Mouse (Mus musculus): ENCODE data around the gene Lrrc58. TPM values are rescaled to one million over a fixed set of nuclear protein-coding genes. Genes with fewer than 3 reads are reported as not detected.

Gene Lrrc58
- polyA plus RNA-seq, 1 experiment = 6.9 TPM

DNA sequence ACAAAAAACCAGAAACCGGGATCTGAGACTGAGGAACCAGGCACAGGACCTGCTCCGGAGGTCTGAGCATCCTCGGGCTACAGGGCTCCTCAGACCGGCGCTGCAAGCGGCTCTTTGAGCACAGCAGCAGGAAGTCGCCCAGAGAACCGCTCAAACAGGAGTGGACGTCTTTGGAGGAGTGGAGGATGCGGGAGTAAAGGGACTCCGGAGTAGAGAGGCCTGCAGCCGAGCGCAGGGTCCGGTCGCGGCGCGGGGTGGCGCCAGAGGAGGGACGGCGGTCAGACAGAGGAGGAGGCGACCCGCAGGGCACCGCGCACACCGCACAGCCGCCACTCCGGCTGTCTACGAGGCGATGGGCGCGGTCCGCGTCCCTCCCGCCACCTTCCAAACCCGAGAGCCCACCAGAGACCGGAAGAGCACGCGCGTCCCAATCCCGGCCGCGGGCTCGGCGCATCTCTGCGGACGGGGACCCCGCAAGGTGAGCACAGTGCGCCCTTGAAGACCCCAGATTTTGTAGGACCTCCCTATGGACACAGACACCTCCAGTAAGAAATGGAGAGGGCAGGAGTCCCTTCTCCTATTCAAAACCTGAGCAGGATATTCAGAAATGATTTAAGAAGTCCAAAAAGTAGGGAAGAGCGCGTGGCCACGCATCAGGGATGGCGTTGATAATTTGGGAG, 48.1 kb downstream of the Lrrc58 start, which contains the start of gene Gpr156:
Gpr156 (plus strand) TSS at position 359 of the 680 bp plus-strand sequence.
- no peak within 1 kb of the TSS for H3ac ChIP-seq (ENCODE audit: control insufficient read depth, insufficient read length)
- H3K4me3 ChIP-seq = no peak within 1 kb of the TSS
- no peaks in the 10 kb centered on the region for H3K79me2 ChIP-seq (ENCODE audit: control insufficient read depth, insufficient read depth)
- TF ChIP-seq REST (IDR thresholded peaks at IDR 0.05; ENCODE audit: insufficient read depth, insufficient read length) (no peak), CEBPB (IDR thresholded peaks at IDR 0.05; ENCODE audit: insufficient read depth, poor library complexity, severe bottlenecking) (no peak), MYOG (IDR thresholded peaks at IDR 0.05; ENCODE audit: control insufficient read depth in 1 of 3, insufficient read depth in 1 of 3, insufficient read length in 2 of 3, low read depth in 2 of 3) (no peak), POLR2A (IDR thresholded peaks at IDR 0.05; ENCODE audit: insufficient read length, low read depth) (no peak), TCF3 (IDR thresholded peaks at IDR 0.05; ENCODE audit: insufficient read length, low read depth) (no peak)
- H3K27me3 ChIP-seq (ENCODE audit: control insufficient read depth, insufficient read depth, insufficient read length) = peaks cover 6% of the 10 kb centered on the region
- H3K4me2 ChIP-seq (ENCODE audit: low read depth) = no peak within 1 kb of the TSS
- no peaks in the 10 kb centered on the region for H3K36me3 ChIP-seq (ENCODE audit: control insufficient read depth, insufficient read depth)

DNA sequence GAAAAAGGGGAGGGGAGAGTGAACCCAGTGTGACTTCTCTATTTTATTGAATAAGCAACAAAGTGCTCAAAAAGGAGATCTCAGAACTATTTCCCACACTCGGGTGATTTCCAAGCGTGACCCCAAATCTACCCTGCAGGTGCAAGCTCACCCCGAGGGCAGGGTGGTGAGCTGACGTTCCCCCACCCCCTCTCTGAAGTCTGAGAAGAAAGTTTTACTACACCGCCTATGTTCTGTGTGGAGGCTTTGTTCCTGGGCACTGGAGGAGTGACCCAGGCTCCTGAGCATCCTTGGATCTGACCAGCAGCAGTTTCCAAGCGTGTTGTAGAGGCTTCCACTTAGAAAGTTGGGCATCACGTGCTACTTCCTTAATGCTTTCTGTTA, 48.6 kb downstream of the Lrrc58 start:
- Histone ChIP-seq H3ac (ENCODE audit: control insufficient read depth, insufficient read length) (no peak overlapping the region), H3K36me3 (ENCODE audit: control insufficient read depth, insufficient read depth) (no peaks in the 10 kb centered on the region), H3K4me2 (ENCODE audit: low read depth) (no peak overlapping the region), H3K4me3 (no peak overlapping the region), H3K27me3 (ENCODE audit: control insufficient read depth, insufficient read depth, insufficient read length) (peaks cover 6% of the 10 kb centered on the region), H3K79me2 (ENCODE audit: control insufficient read depth, insufficient read depth) (no peaks in the 10 kb centered on the region)
- TF ChIP-seq POLR2A (IDR thresholded peaks at IDR 0.05; ENCODE audit: insufficient read length, low read depth) = no peak

DNA sequence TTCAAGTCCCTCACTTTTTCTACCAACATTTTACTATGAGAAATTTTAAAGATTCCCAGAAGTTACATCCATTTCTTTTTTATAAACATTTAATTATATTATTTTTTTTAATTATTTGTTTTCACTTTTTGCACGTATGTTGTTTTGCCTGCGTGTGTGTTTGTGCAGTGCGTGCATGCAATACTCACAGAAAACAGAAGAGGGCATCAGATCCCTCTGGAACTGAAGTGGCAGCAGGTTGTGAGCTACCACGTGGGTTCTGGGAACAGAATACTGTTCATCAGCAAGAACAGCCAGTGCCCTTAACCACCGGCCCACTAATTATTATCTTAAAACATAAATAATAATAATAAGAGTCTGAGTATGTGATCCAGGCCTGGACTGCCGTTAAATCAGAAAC, 50.8 kb downstream of the Lrrc58 start:
- no peaks in the 10 kb centered on the region for H3K79me2 ChIP-seq (ENCODE audit: control insufficient read depth, insufficient read depth)
- no peak overlapping the region for H3K4me3 ChIP-seq
- H3K4me2 ChIP-seq (ENCODE audit: low read depth) = no peak overlapping the region
- TF ChIP-seq MYOG (IDR thresholded peaks at IDR 0.05; ENCODE audit: control insufficient read depth in 1 of 3, insufficient read depth in 1 of 3, insufficient read length in 2 of 3, low read depth in 2 of 3) (no peak), TCF3 (IDR thresholded peaks at IDR 0.05; ENCODE audit: insufficient read length, low read depth) (no peak), TCF12 (IDR thresholded peaks at IDR 0.05; ENCODE audit: insufficient read depth, poor library complexity, severe bottlenecking) (no peak), REST (IDR thresholded peaks at IDR 0.05; ENCODE audit: insufficient read depth, insufficient read length) (no peak), MYOD1 (IDR thresholded peaks at IDR 0.05; ENCODE audit: control insufficient read depth in 1 of 3, insufficient read length in 2 of 3, low read depth in 2 of 3) (no peak), POLR2AphosphoS2 (IDR thresholded peaks at IDR 0.05; ENCODE audit: insufficient read length, low read depth) (no peak), POLR2A (IDR thresholded peaks at IDR 0.05; ENCODE audit: insufficient read length, low read depth) (no peak), SRF (IDR thresholded peaks at IDR 0.05; ENCODE audit: control insufficient read depth, insufficient read length, low read depth) (no peak), E2F4 (IDR thresholded peaks at IDR 0.05; ENCODE audit: insufficient read depth) (no peak), USF1 (IDR thresholded peaks at IDR 0.05; ENCODE audit: low read depth) (no peak), CEBPB (IDR thresholded peaks at IDR 0.05; ENCODE audit: insufficient read depth, poor library complexity, severe bottlenecking) (no peak), MAX (IDR thresholded peaks at IDR 0.05; ENCODE audit: low read depth) (no peak)
- no peaks in the 10 kb centered on the region for H3K36me3 ChIP-seq (ENCODE audit: control insufficient read depth, insufficient read depth)
- no peak overlapping the region for H3ac ChIP-seq (ENCODE audit: control insufficient read depth, insufficient read length)
- peaks cover 6% of the 10 kb centered on the region for H3K27me3 ChIP-seq (ENCODE audit: control insufficient read depth, insufficient read depth, insufficient read length)

GRCm38 (mm10) chr16:37920842-37921409, 52.7 kb downstream of the Lrrc58 start:
- H3K79me2 ChIP-seq (ENCODE audit: control insufficient read depth, insufficient read depth) = no peaks in the 10 kb centered on the region
- no peaks in the 10 kb centered on the region for H3K36me3 ChIP-seq (ENCODE audit: control insufficient read depth, insufficient read depth)
- no peak overlapping the region for H3K4me2 ChIP-seq (ENCODE audit: low read depth)
- no peak overlapping the region for H3ac ChIP-seq (ENCODE audit: control insufficient read depth, insufficient read length)
- TF ChIP-seq POLR2A (IDR thresholded peaks at IDR 0.05; ENCODE audit: insufficient read length, low read depth) = no peak
- TF ChIP-seq E2F4 (IDR thresholded peaks at IDR 0.05; ENCODE audit: insufficient read depth) = no peak
- TF ChIP-seq MAX (IDR thresholded peaks at IDR 0.05; ENCODE audit: low read depth) = no peak
- no peak for TF ChIP-seq POLR2AphosphoS2 (IDR thresholded peaks at IDR 0.05; ENCODE audit: insufficient read length, low read depth)
- TF ChIP-seq MYOD1 (IDR thresholded peaks at IDR 0.05; ENCODE audit: control insufficient read depth in 1 of 3, insufficient read length in 2 of 3, low read depth in 2 of 3) = no peak
- no peak for TF ChIP-seq TCF12 (IDR thresholded peaks at IDR 0.05; ENCODE audit: insufficient read depth, poor library complexity, severe bottlenecking)
- no peak for TF ChIP-seq TCF3 (IDR thresholded peaks at IDR 0.05; ENCODE audit: insufficient read length, low read depth)
- no peak for TF ChIP-seq MYOG (IDR thresholded peaks at IDR 0.05; ENCODE audit: control insufficient read depth in 1 of 3, insufficient read depth in 1 of 3, insufficient read length in 2 of 3, low read depth in 2 of 3)
- no peak for TF ChIP-seq USF1 (IDR thresholded peaks at IDR 0.05; ENCODE audit: low read depth)
- TF ChIP-seq CEBPB (IDR thresholded peaks at IDR 0.05; ENCODE audit: insufficient read depth, poor library complexity, severe bottlenecking) = no peak
- peaks cover 6% of the 10 kb centered on the region for H3K27me3 ChIP-seq (ENCODE audit: control insufficient read depth, insufficient read depth, insufficient read length)
- no peak overlapping the region for H3K4me3 ChIP-seq

DNA sequence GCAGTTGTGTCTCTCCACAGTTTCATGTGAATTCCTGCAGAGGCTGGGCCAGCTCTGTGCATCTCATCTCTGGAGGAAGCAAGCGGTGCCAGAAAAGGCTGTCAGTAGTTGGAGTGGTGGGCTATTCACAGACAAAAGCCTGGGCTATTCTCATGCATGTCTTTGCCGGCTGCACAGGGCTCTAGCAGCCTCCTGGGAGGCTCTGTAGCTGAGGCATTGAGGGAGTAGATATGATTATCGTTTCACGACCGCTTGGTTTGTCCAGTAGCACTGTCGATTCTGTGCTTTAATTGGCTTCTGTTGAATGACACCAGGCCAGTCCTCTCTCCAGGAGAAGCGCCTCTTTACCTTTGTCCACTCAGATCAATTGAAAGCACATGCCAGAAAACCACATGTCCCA, 57.9 kb downstream of the Lrrc58 start:
- no peaks in the 10 kb centered on the region for H3K36me3 ChIP-seq (ENCODE audit: control insufficient read depth, insufficient read depth)
- no peak overlapping the region for H3K4me2 ChIP-seq (ENCODE audit: low read depth)
- no peaks in the 10 kb centered on the region for H3K79me2 ChIP-seq (ENCODE audit: control insufficient read depth, insufficient read depth)
- H3K27me3 ChIP-seq (ENCODE audit: control insufficient read depth, insufficient read depth, insufficient read length) = no peaks in the 10 kb centered on the region
- no peak overlapping the region for H3K4me3 ChIP-seq
- no peak overlapping the region for H3ac ChIP-seq (ENCODE audit: control insufficient read depth, insufficient read length)
- TF ChIP-seq CEBPB (IDR thresholded peaks at IDR 0.05; ENCODE audit: insufficient read depth, poor library complexity, severe bottlenecking) = no peak
- no peak for TF ChIP-seq E2F4 (IDR thresholded peaks at IDR 0.05; ENCODE audit: insufficient read depth)
- TF ChIP-seq MAX (IDR thresholded peaks at IDR 0.05; ENCODE audit: low read depth) = no peak
- no peak for TF ChIP-seq TCF3 (IDR thresholded peaks at IDR 0.05; ENCODE audit: insufficient read length, low read depth)

Measured in myocyte (in vitro differentiated cells).